In the genomic region with DNA sequence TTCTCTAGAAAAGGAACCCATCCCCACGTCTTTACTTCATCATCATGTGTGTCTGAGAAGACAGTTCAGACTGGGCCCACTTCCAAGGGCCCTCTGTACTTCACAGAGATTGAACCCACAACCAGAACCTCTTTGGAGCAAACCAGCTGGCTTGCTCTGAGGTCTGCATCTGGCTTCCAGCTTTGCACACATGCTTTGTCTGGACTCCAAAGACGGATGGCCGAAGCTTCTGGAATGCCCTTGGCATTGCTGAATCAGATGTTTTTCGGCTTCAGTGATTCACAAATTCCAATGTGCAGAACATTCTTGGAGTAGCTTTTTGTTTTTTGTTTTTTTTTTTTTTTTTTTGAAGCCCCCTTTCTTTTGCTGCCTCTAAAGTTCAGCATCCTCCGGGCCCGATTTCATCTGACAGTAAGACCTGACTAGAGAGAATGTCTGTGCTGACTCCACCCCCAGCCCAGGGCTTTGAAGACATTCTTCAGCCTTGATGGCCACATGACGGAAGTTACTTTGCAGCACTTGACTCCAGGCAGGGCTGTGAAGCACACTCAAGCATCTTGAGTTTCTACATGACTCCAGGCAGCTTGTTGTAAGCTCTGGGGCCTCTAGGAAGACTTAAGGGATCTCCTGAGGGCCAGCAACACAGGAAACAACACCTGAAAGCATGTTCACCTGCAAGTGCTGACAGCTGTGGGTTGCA, we compare ENCODE assay signal across 14 mouse cellular contexts.
DNase-seq lines count a peak whose midpoint lies in the region; ATAC-seq and TF ChIP-seq lines count a peak whose summit lies in the region.
"Had no signal": no experiment of that assay in that cellular context is flagged by ENCODE, and none has a peak within 500 bp of the region (broad histone marks: within the 10 kb centered on the region; RNA-seq: fewer than 3 reads in every experiment).

No protein-coding gene starts in this region.

- TF ChIP-seq CTCF in lung, embryonic 14.5 days (IDR thresholded peaks at IDR 0.05; ENCODE audit: low read depth) = no peak

- DNase-seq in heart, adult 11 months = peak; percentile 88
- peak; percentile 40 for DNase-seq in testis, postnatal 10 days (ENCODE audit: low spot score)
- no peak for DNase-seq in testis, postnatal 14 days (ENCODE audit: low spot score)
- DNase-seq in lung, embryonic 14.5 days = peak; percentile 63
- no peak for DNase-seq in forebrain, embryonic 11.5 days (ENCODE audit: low spot score)
- no peak for DNase-seq in adipocyte (ENCODE audit: low spot score)
- DNase-seq: kidney, adult 9 months; thymus, adult 2 months had no signal

- WGBS in heart, embryonic 12.5 days = 75% methylated on average over 7 of the region's 7 CpGs
- WGBS in lung, embryonic 14.5 days = 43% methylated on average over 7 of the region's 7 CpGs
- WGBS in forebrain, embryonic 11.5 days = 86% methylated on average over 7 of the region's 7 CpGs

- H3K9me3 ChIP-seq in heart, embryonic 12.5 days (replicated peaks) = no peaks in the 10 kb centered on the region
- no peaks in the 10 kb centered on the region for H3K9me3 ChIP-seq in lung, embryonic 14.5 days (ENCODE audit: low read depth, low read length)
- H3K9me3 ChIP-seq in forebrain, embryonic 11.5 days (ENCODE audit: control insufficient read depth, low read length) = no peaks in the 10 kb centered on the region
- H3K9me3 ChIP-seq: liver, embryonic 15.5 days; midbrain, embryonic 10.5 days had no signal

- peaks cover 13% of the 10 kb centered on the region for H3K36me3 ChIP-seq in heart, embryonic 12.5 days
- no peaks in the 10 kb centered on the region for H3K36me3 ChIP-seq in lung, embryonic 14.5 days (ENCODE audit: insufficient read depth)
- no peaks in the 10 kb centered on the region for H3K36me3 ChIP-seq in forebrain, embryonic 11.5 days (ENCODE audit: control insufficient read depth, insufficient read depth, low read length)
- H3K36me3 ChIP-seq: liver, embryonic 15.5 days had no signal

- H3K27ac ChIP-seq in heart, embryonic 12.5 days (ENCODE audit: poor library complexity, severe bottlenecking) = no peak overlapping the region
- no peak overlapping the region for H3K27ac ChIP-seq in lung, embryonic 14.5 days (ENCODE audit: low read depth)
- H3K27ac ChIP-seq in forebrain, embryonic 11.5 days (ENCODE audit: low read depth, low read length) = no peak overlapping the region
- H3K27ac ChIP-seq: hindbrain, embryonic 14.5 days; liver, embryonic 15.5 days; midbrain, embryonic 10.5 days had no signal

- ATAC-seq in heart, embryonic 12.5 days (ENCODE audit: insufficient number of reproducible peaks, low FRiP score) = no peak
- ATAC-seq in lung, embryonic 14.5 days (ENCODE audit: insufficient read depth) = no peak
- ATAC-seq in forebrain, embryonic 11.5 days (replicated peaks; ENCODE audit: low FRiP score) = no peak
- ATAC-seq: activated CD4-positive, CD25-positive, alpha-beta regulatory T cell, adult 4 months; CD4-positive, CD25-positive, alpha-beta regulatory T cell, adult 4 months had no signal

- H3K4me3 ChIP-seq in heart, embryonic 12.5 days = no peak overlapping the region
- no peak overlapping the region for H3K4me3 ChIP-seq in lung, embryonic 14.5 days (ENCODE audit: low read depth, low read length)
- no peak overlapping the region for H3K4me3 ChIP-seq in forebrain, embryonic 11.5 days (ENCODE audit: low read depth, low read length)
- H3K4me3 ChIP-seq: liver, embryonic 15.5 days; midbrain, embryonic 10.5 days had no signal

- H3K9ac ChIP-seq in heart, embryonic 12.5 days = no peak overlapping the region
- H3K9ac ChIP-seq in lung, embryonic 14.5 days = no peak overlapping the region
- H3K9ac ChIP-seq in forebrain, embryonic 11.5 days (ENCODE audit: low read length) = no peak overlapping the region
- H3K9ac ChIP-seq: hindbrain, embryonic 14.5 days; liver, embryonic 15.5 days had no signal

- H3K27me3 ChIP-seq in heart, embryonic 12.5 days (replicated peaks) = no peaks in the 10 kb centered on the region
- no peaks in the 10 kb centered on the region for H3K27me3 ChIP-seq in lung, embryonic 14.5 days (ENCODE audit: insufficient read depth, low read length)
- no peaks in the 10 kb centered on the region for H3K27me3 ChIP-seq in forebrain, embryonic 11.5 days (ENCODE audit: control insufficient read depth, insufficient read depth, low read length)
- H3K27me3 ChIP-seq: liver, embryonic 15.5 days had no signal

- H3K4me2 ChIP-seq in heart, embryonic 12.5 days = no peak overlapping the region
- H3K4me2 ChIP-seq in lung, embryonic 14.5 days = no peak overlapping the region
- no peak overlapping the region for H3K4me2 ChIP-seq in forebrain, embryonic 11.5 days (ENCODE audit: low read depth, low read length, severe bottlenecking)
- H3K4me2 ChIP-seq: hindbrain, embryonic 14.5 days; liver, embryonic 15.5 days had no signal

- 0 out of 2 replicates have a peak, but pooled peaks cover 5% of the 10 kb centered on the region for H3K4me1 ChIP-seq in heart, embryonic 12.5 days (replicated peaks)
- H3K4me1 ChIP-seq in lung, embryonic 14.5 days (ENCODE audit: insufficient read depth) = peaks cover 7% of the 10 kb centered on the region; the same call in 1 of the 2 replicates
- no peaks in the 10 kb centered on the region for H3K4me1 ChIP-seq in forebrain, embryonic 11.5 days (replicated peaks; ENCODE audit: control insufficient read depth, insufficient read depth, low read length)
- H3K4me1 ChIP-seq: liver, embryonic 15.5 days; midbrain, embryonic 10.5 days had no signal

Comparison
In these comparisons a context has a peak if more than half of its experiments do, and no peak if none do; other contexts are left out.
1. DNase-seq: peak in heart, adult 11 months (single experiment), testis, postnatal 10 days (single experiment) and lung, embryonic 14.5 days (single experiment); none in testis, postnatal 14 days (single experiment), forebrain, embryonic 11.5 days (single experiment) and adipocyte (single experiment).